Mouse (Mus musculus): Measurements from ENCODE around the gene Bzw1.

DNA sequence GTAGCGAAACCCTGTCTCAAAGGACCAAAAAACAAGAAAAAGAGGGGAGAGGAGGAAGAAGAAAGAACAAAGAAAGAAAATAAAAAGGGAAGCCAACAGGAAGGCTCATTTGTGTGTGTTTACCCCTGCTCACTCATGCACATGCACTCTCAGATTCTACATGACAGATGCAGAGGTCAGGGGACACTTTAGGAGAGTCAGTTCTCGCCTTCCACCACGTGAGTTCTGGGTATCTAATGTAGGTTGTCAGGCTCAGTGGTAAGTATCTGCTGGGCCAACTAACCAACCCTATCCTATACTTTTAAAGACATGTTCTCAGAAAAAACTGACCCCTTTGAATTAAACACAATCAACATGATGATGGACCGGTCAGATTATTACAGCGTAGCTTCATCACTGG is 48.1 kb upstream of the Bzw1 start:
- TF ChIP-seq CTCF (IDR thresholded peaks at IDR 0.05; ENCODE audit: low read depth, low read length), result no peak
- TF ChIP-seq POLR2A (IDR thresholded peaks at IDR 0.05; ENCODE audit: extremely low read depth, insufficient read depth, low read length), result no peak

Data from liver, adult 2 months (tissue).